Mouse (Mus musculus): ENCODE measurements around the gene Aldh3b2. TPM values are rescaled to one million over a fixed set of nuclear protein-coding genes. Genes with fewer than 3 reads are reported as not detected.

Gene Aldh3b2
- total RNA-seq, 1 experiment from 2014 or later: not detected

GRCm38 (mm10) chr19:3996747-3997146 is 24.6 kb downstream of the Aldh3b2 start:
- no peak for ATAC-seq (replicated peaks in 1 of 2; ENCODE audit: insufficient read depth in 1 of 2, low FRiP score in 2 of 2, low TSS enrichment in 1 of 2, low read depth in 1 of 2, poor library complexity in 2 of 2, severe bottlenecking in 2 of 2)

GRCm38 (mm10) chr19:3997231-3997630 is 25.1 kb downstream of the Aldh3b2 start:
- no peak for ATAC-seq (replicated peaks in 1 of 2; ENCODE audit: insufficient read depth in 1 of 2, low FRiP score in 2 of 2, low TSS enrichment in 1 of 2, low read depth in 1 of 2, poor library complexity in 2 of 2, severe bottlenecking in 2 of 2)

GRCm38 (mm10) chr19:3998335-3998734 is 26.2 kb downstream of the Aldh3b2 start:
- ATAC-seq (replicated peaks in 1 of 2; ENCODE audit: insufficient read depth in 1 of 2, low FRiP score in 2 of 2, low TSS enrichment in 1 of 2, low read depth in 1 of 2, poor library complexity in 2 of 2, severe bottlenecking in 2 of 2): no peak

GRCm38 (mm10) chr19:3999121-3999730 is 27.1 kb downstream of the Aldh3b2 start:
- ATAC-seq (replicated peaks in 1 of 2; ENCODE audit: insufficient read depth in 1 of 2, low FRiP score in 2 of 2, low TSS enrichment in 1 of 2, low read depth in 1 of 2, poor library complexity in 2 of 2, severe bottlenecking in 2 of 2): no peak; a peak in 1 of 4 replicates

GRCm38 (mm10) chr19:4000119-4000900 is 28.2 kb downstream of the Aldh3b2 start, which contains the start of the genes Nudt8 and Gm49405:
Gene Nudt8, plus strand, starts transcription at chr19:4000580.
Gene Gm49405, plus strand, starts transcription at chr19:4000626.
- ATAC-seq (replicated peaks in 1 of 2; ENCODE audit: insufficient read depth in 1 of 2, low FRiP score in 2 of 2, low TSS enrichment in 1 of 2, low read depth in 1 of 2, poor library complexity in 2 of 2, severe bottlenecking in 2 of 2): peak; percentile 85 to 91

GRCm38 (mm10) chr19:4000949-4001525 is 28.9 kb downstream of the Aldh3b2 start:
- ATAC-seq (replicated peaks in 1 of 2; ENCODE audit: insufficient read depth in 1 of 2, low FRiP score in 2 of 2, low TSS enrichment in 1 of 2, low read depth in 1 of 2, poor library complexity in 2 of 2, severe bottlenecking in 2 of 2): no peak

GRCm38 (mm10) chr19:4001752-4002151 is 29.6 kb downstream of the Aldh3b2 start:
- ATAC-seq (replicated peaks in 1 of 2; ENCODE audit: insufficient read depth in 1 of 2, low FRiP score in 2 of 2, low TSS enrichment in 1 of 2, low read depth in 1 of 2, poor library complexity in 2 of 2, severe bottlenecking in 2 of 2): no peak

GRCm38 (mm10) chr19:4003112-4003511 is 31.0 kb downstream of the Aldh3b2 start, which contains the start of gene Doc2g:
Gene Doc2g, plus strand, starts transcription at chr19:4003313.
- no peak for ATAC-seq (replicated peaks in 1 of 2; ENCODE audit: insufficient read depth in 1 of 2, low FRiP score in 2 of 2, low TSS enrichment in 1 of 2, low read depth in 1 of 2, poor library complexity in 2 of 2, severe bottlenecking in 2 of 2)

GRCm38 (mm10) chr19:4003641-4004040 is 31.5 kb downstream of the Aldh3b2 start:
- no peak for ATAC-seq (replicated peaks in 1 of 2; ENCODE audit: insufficient read depth in 1 of 2, low FRiP score in 2 of 2, low TSS enrichment in 1 of 2, low read depth in 1 of 2, poor library complexity in 2 of 2, severe bottlenecking in 2 of 2)

GRCm38 (mm10) chr19:4004331-4004730 is 32.2 kb downstream of the Aldh3b2 start:
- no peak for ATAC-seq (replicated peaks in 1 of 2; ENCODE audit: insufficient read depth in 1 of 2, low FRiP score in 2 of 2, low TSS enrichment in 1 of 2, low read depth in 1 of 2, poor library complexity in 2 of 2, severe bottlenecking in 2 of 2)

GRCm38 (mm10) chr19:4005091-4005490 is 33.0 kb downstream of the Aldh3b2 start:
- no peak for ATAC-seq (replicated peaks in 1 of 2; ENCODE audit: insufficient read depth in 1 of 2, low FRiP score in 2 of 2, low TSS enrichment in 1 of 2, low read depth in 1 of 2, poor library complexity in 2 of 2, severe bottlenecking in 2 of 2)

GRCm38 (mm10) chr19:4005971-4006370 is 33.8 kb downstream of the Aldh3b2 start:
- ATAC-seq (replicated peaks in 1 of 2; ENCODE audit: insufficient read depth in 1 of 2, low FRiP score in 2 of 2, low TSS enrichment in 1 of 2, low read depth in 1 of 2, poor library complexity in 2 of 2, severe bottlenecking in 2 of 2): no peak

- no peak for ATAC-seq (replicated peaks in 1 of 2; ENCODE audit: insufficient read depth in 1 of 2, low FRiP score in 2 of 2, low TSS enrichment in 1 of 2, low read depth in 1 of 2, poor library complexity in 2 of 2, severe bottlenecking in 2 of 2)
These were observed 39.0 kb downstream of the Aldh3b2 start for GRCm38 (mm10) chr19:4011086-4011485.

GRCm38 (mm10) chr19:4012432-4013022 is 40.4 kb downstream of the Aldh3b2 start, which contains the start of gene Ndufv1:
Gene Ndufv1, minus strand, starts transcription at chr19:4012806.
- ATAC-seq (replicated peaks in 1 of 2; ENCODE audit: insufficient read depth in 1 of 2, low FRiP score in 2 of 2, low TSS enrichment in 1 of 2, low read depth in 1 of 2, poor library complexity in 2 of 2, severe bottlenecking in 2 of 2): peak; percentile 97 to 98

GRCm38 (mm10) chr19:4013066-4013465 is 40.9 kb downstream of the Aldh3b2 start:
- ATAC-seq (replicated peaks in 1 of 2; ENCODE audit: insufficient read depth in 1 of 2, low FRiP score in 2 of 2, low TSS enrichment in 1 of 2, low read depth in 1 of 2, poor library complexity in 2 of 2, severe bottlenecking in 2 of 2): peak in 1 of 2 experiments; percentile 44; a peak in 2 of 4 replicates

GRCm38 (mm10) chr19:4014802-4015201 is 42.7 kb downstream of the Aldh3b2 start:
- ATAC-seq (replicated peaks in 1 of 2; ENCODE audit: insufficient read depth in 1 of 2, low FRiP score in 2 of 2, low TSS enrichment in 1 of 2, low read depth in 1 of 2, poor library complexity in 2 of 2, severe bottlenecking in 2 of 2): no peak

GRCm38 (mm10) chr19:4015635-4016034 is 43.5 kb downstream of the Aldh3b2 start:
- no peak for ATAC-seq (replicated peaks in 1 of 2; ENCODE audit: insufficient read depth in 1 of 2, low FRiP score in 2 of 2, low TSS enrichment in 1 of 2, low read depth in 1 of 2, poor library complexity in 2 of 2, severe bottlenecking in 2 of 2)

Data from hematopoietic stem cell, adult 5-6 weeks (primary cell).